Mouse (Mus musculus) CH12.LX (cell line): ENCODE data around the gene Cyp11a1.

Experiments
- MAX ChIP-seq: IDR thresholded peaks from 2 replicates; pipeline ENCODE4 v1.6.1; 2011; ENCODE audit warnings: low read length, improper control_type of control experiment
- MYC ChIP-seq: IDR thresholded peaks from 2 replicates; pipeline ENCODE4 v1.6.1; 2011; ENCODE audit warnings: low read depth, mild to moderate bottlenecking, improper control_type of control experiment, low read length
- POLR2A ChIP-seq: IDR thresholded peaks from 2 replicates; pipeline ENCODE4 v1.6.1; 2011; ENCODE audit warnings: low read depth, mild to moderate bottlenecking, improper control_type of control experiment, low read length
- POLR2AphosphoS2 ChIP-seq: IDR thresholded peaks from 2 replicates; pipeline ENCODE4 v1.6.1; 2011; ENCODE audit warnings: low read depth, low read length, improper control_type of control experiment
- ZMIZ1 ChIP-seq: IDR thresholded peaks from 2 replicates; pipeline ENCODE4 v1.6.1; 2012; ENCODE audit warnings: low read depth, mild to moderate bottlenecking, inconsistent platforms, low read length, improper control_type of control experiment

DNA sequence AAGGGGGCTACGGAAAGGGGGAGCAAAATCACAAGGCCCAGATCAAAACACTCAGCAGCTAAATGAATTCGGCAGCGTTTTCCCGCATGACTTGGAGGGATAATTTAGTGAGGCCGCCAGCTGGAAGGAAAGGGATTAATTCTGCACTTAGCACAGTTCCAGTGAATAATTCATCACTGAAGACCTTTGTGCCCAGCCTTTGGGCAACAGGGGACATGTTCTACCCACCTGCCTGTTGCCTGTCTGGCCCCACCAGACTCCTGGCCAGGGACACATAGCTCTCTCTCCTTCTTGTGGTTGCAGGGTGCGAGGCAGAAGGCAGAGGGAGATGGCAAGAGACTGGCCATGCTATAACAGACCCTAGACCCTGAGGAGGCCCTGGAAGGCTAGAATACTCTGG lies 59.3 kb downstream of the Cyp11a1 start:
- TF ChIP-seq POLR2AphosphoS2 (no peak), POLR2A (no peak), ZMIZ1 (no peak), MYC (no peak), MAX (no peak)
